Mouse (Mus musculus) forebrain, embryonic 10.5 days (tissue): ENCODE results near the gene Kat8. TPM values are rescaled to one million over a fixed set of nuclear protein-coding genes. Genes with fewer than 3 reads are reported as not detected.
A peak's percentile ranks its signal among the peaks of the same experiment; 100 is the strongest.
"Not testable (repeated sequence)": the region's sequence is repeated elsewhere in the genome, so short reads cannot be mapped to it uniquely, and the experiment has no call there.

Experiments used
- DNase-seq: peaks from one replicate; pipeline ENCODE4 v3.0.0-alpha.2; 2017; ENCODE audit warnings: low spot score; ENCODE audit errors: extremely low spot score
- H3K27ac ChIP-seq: fragments of 300-500 bp; sonication (generic); 2 replicates; pipeline ENCODE4 v1.5.1; 2016; ENCODE audit warnings: mild to moderate bottlenecking
- H3K27me3 ChIP-seq: fragments of 300-500 bp; sonication (generic); 2 replicates; pipeline ENCODE4 v1.6.1; 2016; ENCODE audit warnings: mild to moderate bottlenecking; ENCODE audit not compliant: poor library complexity, severe bottlenecking
- H3K36me3 ChIP-seq: fragments of 300-500 bp; sonication (generic); replicated peaks from 2 replicates; pipeline ENCODE4 v1.6.1; 2016; ENCODE audit warnings: mild to moderate bottlenecking, moderate library complexity
- H3K4me1 ChIP-seq: fragments of 300-500 bp; sonication (generic); 2 replicates; pipeline ENCODE4 v1.6.1; 2016
- H3K4me3 ChIP-seq: fragments of 300-500 bp; sonication (generic); 2 replicates; pipeline ENCODE4 v1.5.1; 2016; ENCODE audit warnings: mild to moderate bottlenecking, moderate library complexity
- H3K9me3 ChIP-seq: fragments of 300-500 bp; sonication (generic); 2 replicates; pipeline ENCODE4 v1.6.1; 2016; ENCODE audit warnings: mild to moderate bottlenecking, moderate library complexity
- WGBS: fragments of 180-500 bp; shearing (Covaris S2); methylation state at CpG from one replicate; pipeline ENCODE4 v1.1.7; 2016; 5-methylcytosine and 5-hydroxymethylcytosine counted together
- polyA plus RNA-seq: library from polyadenylated mRNA; unstranded; fragments of >200 nt; fragmentation: Nextera tagmentation; extraction: Ambion mirVana; gene quantifications from 2 replicates; pipeline ENCODE4 v1.2.1, GENCODE M21; 2016

The Kat8 gene
- polyA plus RNA-seq, 1 experiment from 2014 or later = 47.4 TPM

- Histone ChIP-seq H3K4me3 (no peak overlapping the region), H3K36me3 (peaks cover 100% of the 10 kb centered on the region), H3K4me1 (peaks cover 19% of the 10 kb centered on the region), H3K27ac (no peak overlapping the region), H3K27me3 (no peaks in the 10 kb centered on the region), H3K9me3 (no peaks in the 10 kb centered on the region)
- 84% methylated on average over 6 of the region's 6 CpGs for WGBS
- no peak for DNase-seq
Observed at GRCm38 (mm10) chr7:127885951-127886350, 26.4 kb upstream of the Kat8 start.

- H3K36me3 ChIP-seq = peaks cover 98% of the 10 kb centered on the region
- no peaks in the 10 kb centered on the region for H3K9me3 ChIP-seq
- DNase-seq = no peak
- H3K27ac ChIP-seq = no peak overlapping the region
- peaks cover 19% of the 10 kb centered on the region for H3K4me1 ChIP-seq
- H3K4me3 ChIP-seq = no peak overlapping the region
- 92% methylated on average over 6 of the region's 6 CpGs for WGBS
- no peaks in the 10 kb centered on the region for H3K27me3 ChIP-seq
Observed at GRCm38 (mm10) chr7:127886551-127886950, 25.8 kb upstream of the Kat8 start.

GRCm38 (mm10) chr7:127887191-127887590, 25.1 kb upstream of the Kat8 start:
- 93% methylated on average over 8 of the region's 8 CpGs for WGBS
- H3K4me1 ChIP-seq = peaks cover 19% of the 10 kb centered on the region
- DNase-seq = no peak
- no peaks in the 10 kb centered on the region for H3K27me3 ChIP-seq
- no peak overlapping the region for H3K27ac ChIP-seq
- peaks cover 98% of the 10 kb centered on the region for H3K36me3 ChIP-seq
- no peak overlapping the region for H3K4me3 ChIP-seq
- H3K9me3 ChIP-seq = no peaks in the 10 kb centered on the region

- Histone ChIP-seq H3K27ac (no peak overlapping the region), H3K27me3 (no peaks in the 10 kb centered on the region), H3K9me3 (no peaks in the 10 kb centered on the region), H3K36me3 (peaks cover 98% of the 10 kb centered on the region), H3K4me1 (peaks cover 15% of the 10 kb centered on the region), H3K4me3 (no peak overlapping the region)
- WGBS = 89% methylated on average over 3 of the region's 3 CpGs
- DNase-seq = no peak
Observed at GRCm38 (mm10) chr7:127887781-127888180, 24.5 kb upstream of the Kat8 start.

GRCm38 (mm10) chr7:127888821-127889220, 23.5 kb upstream of the Kat8 start:
- Histone ChIP-seq H3K27me3 (no peaks in the 10 kb centered on the region), H3K36me3 (peaks cover 97% of the 10 kb centered on the region), H3K27ac (no peak overlapping the region), H3K4me1 (peaks cover 13% of the 10 kb centered on the region), H3K4me3 (no peak overlapping the region), H3K9me3 (no peaks in the 10 kb centered on the region)
- WGBS = 81% methylated on average over 3 of the region's 3 CpGs
- DNase-seq = no peak

GRCm38 (mm10) chr7:127890798-127891197, 21.5 kb upstream of the Kat8 start, which contains the start of gene Prss53:
Gene Prss53, minus strand, starts transcription at chr7:127890970.
- WGBS = 29% methylated on average over 4 of the region's 4 CpGs
- H3K36me3 ChIP-seq = peaks cover 78% of the 10 kb centered on the region

GRCm38 (mm10) chr7:127894480-127894879, 17.8 kb upstream of the Kat8 start:
- H3K4me3 ChIP-seq = peak overlapping the region; percentile 60
- no peak for DNase-seq
- H3K27me3 ChIP-seq = no peaks in the 10 kb centered on the region
- H3K9me3 ChIP-seq = no peaks in the 10 kb centered on the region
- peaks cover 19% of the 10 kb centered on the region for H3K4me1 ChIP-seq
- peaks cover 41% of the 10 kb centered on the region for H3K36me3 ChIP-seq
- 93% methylated on average over 5 of the region's 5 CpGs for WGBS
- H3K27ac ChIP-seq = no peak overlapping the region

More at GRCm38 (mm10) chr7:127890798-127891197, 21.5 kb upstream of the Kat8 start, which contains the start of gene Prss53:
- Histone ChIP-seq H3K9me3 (no peaks in the 10 kb centered on the region), H3K4me3 (no peak within 1 kb of the TSS), H3K27ac (no peak within 1 kb of the TSS), H3K27me3 (no peaks in the 10 kb centered on the region), H3K4me1 (peaks cover 19% of the 10 kb centered on the region)
- DNase-seq = no peak

GRCm38 (mm10) chr7:127895442-127895841, 16.9 kb upstream of the Kat8 start, which contains the start of the genes Gm21974 and Vkorc1:
Gene Gm21974, minus strand, starts transcription at chr7:127895454.
Gene Vkorc1, minus strand, starts transcription at chr7:127895617.
- H3K4me3 ChIP-seq = peak within 1 kb of the TSS; percentile 60
- peaks cover 19% of the 10 kb centered on the region for H3K4me1 ChIP-seq
- no peaks in the 10 kb centered on the region for H3K9me3 ChIP-seq
- under 1% methylated on average over 26 of the region's 26 CpGs for WGBS
- no peaks in the 10 kb centered on the region for H3K27me3 ChIP-seq
- peak within 1 kb of the TSS; percentile 78 for H3K27ac ChIP-seq
- peaks cover 31% of the 10 kb centered on the region for H3K36me3 ChIP-seq
- peak; percentile 90 for DNase-seq

GRCm38 (mm10) chr7:127895891-127896290, 16.4 kb upstream of the Kat8 start:
- 70% methylated on average over 7 of the region's 7 CpGs for WGBS
- H3K9me3 ChIP-seq, DNase-seq, H3K27me3 ChIP-seq: not testable (repeated sequence)
- peaks cover 27% of the 10 kb centered on the region for H3K36me3 ChIP-seq
- peaks cover 19% of the 10 kb centered on the region for H3K4me1 ChIP-seq
- H3K27ac ChIP-seq = 0 out of 2 replicates have a peak overlapping the region, but pooled peaks have one; percentile 78
- H3K4me3 ChIP-seq = peak overlapping the region; percentile 60

GRCm38 (mm10) chr7:127896384-127896783, 15.9 kb upstream of the Kat8 start:
- Histone ChIP-seq H3K4me1 (peaks cover 19% of the 10 kb centered on the region), H3K27ac (no peak overlapping the region), H3K36me3 (peaks cover 23% of the 10 kb centered on the region), H3K4me3 (no peak overlapping the region), H3K27me3 (no peaks in the 10 kb centered on the region), H3K9me3 (no peaks in the 10 kb centered on the region)
- peak; percentile 50 for DNase-seq
- 61% methylated on average over 13 of the region's 13 CpGs for WGBS

- no peak overlapping the region for H3K27ac ChIP-seq
- DNase-seq = no peak
- WGBS = 92% methylated on average over 7 of the region's 7 CpGs
- H3K4me3 ChIP-seq = no peak overlapping the region
- H3K9me3 ChIP-seq = no peaks in the 10 kb centered on the region
- peaks cover 12% of the 10 kb centered on the region for H3K36me3 ChIP-seq
- peaks cover 19% of the 10 kb centered on the region for H3K4me1 ChIP-seq
- H3K27me3 ChIP-seq = no peaks in the 10 kb centered on the region
Observed at GRCm38 (mm10) chr7:127897542-127897941, 14.8 kb upstream of the Kat8 start.

GRCm38 (mm10) chr7:127898179-127898956, 13.9 kb upstream of the Kat8 start:
- peaks cover 3% of the 10 kb centered on the region for H3K36me3 ChIP-seq
- H3K9me3 ChIP-seq = no peaks in the 10 kb centered on the region
- peaks cover 19% of the 10 kb centered on the region for H3K4me1 ChIP-seq
- no peaks in the 10 kb centered on the region for H3K27me3 ChIP-seq
- DNase-seq = no peak
- H3K27ac ChIP-seq = no peak overlapping the region
- H3K4me3 ChIP-seq = no peak overlapping the region
- WGBS = 38% methylated on average over 10 of the region's 10 CpGs

- Histone ChIP-seq H3K4me3 (no peak overlapping the region), H3K9me3 (no peaks in the 10 kb centered on the region), H3K27me3 (no peaks in the 10 kb centered on the region), H3K27ac (no peak overlapping the region), H3K4me1 (peaks cover 19% of the 10 kb centered on the region), H3K36me3 (peaks cover 2% of the 10 kb centered on the region)
- WGBS = 45% methylated on average over 7 of the region's 7 CpGs
- DNase-seq = no peak
Observed at GRCm38 (mm10) chr7:127899997-127900396, 12.3 kb upstream of the Kat8 start.
